Mouse (Mus musculus) gastrocnemius, postnatal 10 days (tissue): ENCODE results near the gene Tas2r105. TPM values are rescaled to one million over a fixed set of nuclear protein-coding genes. Genes with fewer than 3 reads are reported as not detected.

ENCODE experiments used
- DNase-seq: peaks from one replicate; pipeline ENCODE4 v3.0.0; 2021; ENCODE audit warnings: mixed read lengths
- long read RNA-seq, 2 experiments: library from polyadenylated mRNA; stranded (forward); transcript quantifications; one replicate each; pipeline ENCODE4 v2.0.0; 2021
- total RNA-seq, 2 experiments: library from RNA; stranded (reverse); gene quantifications; 2 replicates each; pipeline ENCODE4 v1.2.3; 2021

Gene Tas2r105
- total RNA-seq: not detected
- long read RNA-seq, experiment 1: 0 reads
- long read RNA-seq, experiment 2: 0 reads

- no peak for DNase-seq
These were observed at the start of gene Tas2r105 for GRCm38 (mm10) chr6:131687395-131687794. Gene Tas2r105, minus strand, starts transcription at chr6:131687495.

- DNase-seq: no peak
These were observed 25.5 kb upstream of the Tas2r105 start for GRCm38 (mm10) chr6:131712803-131713202.

- DNase-seq: no peak
These were observed 2.7 kb upstream of the Tas2r105 start, which contains the start of gene Tas2r114 for GRCm38 (mm10) chr6:131689963-131690362. Gene Tas2r114, minus strand, starts transcription at chr6:131690063.

- no peak for DNase-seq
These were observed 1.7 kb downstream of the Tas2r105 start, which contains the start of gene Tas2r104 for GRCm38 (mm10) chr6:131685644-131686043. Gene Tas2r104, minus strand, starts transcription at chr6:131685744.

- DNase-seq: no peak
These were observed 8.5 kb downstream of the Tas2r105 start, which contains the start of gene Tas2r106 for GRCm38 (mm10) chr6:131678786-131679185. Gene Tas2r106, minus strand, starts transcription at chr6:131678886.

- DNase-seq: no peak
These were observed 27.2 kb downstream of the Tas2r105 start, which contains the start of gene Tas2r107 for GRCm38 (mm10) chr6:131660049-131660448. Gene Tas2r107, minus strand, starts transcription at chr6:131660149.

Other genes with a start within 250 kb of the Tas2r105 start
- gene 5430401F13Rik, start 201.1 kb downstream of the Tas2r105 start, total RNA-seq: not detected
- gene Gm6619, start 201.1 kb downstream of the Tas2r105 start, total RNA-seq: not detected
- not detected for gene Tas2r130, start 56.6 kb downstream of the Tas2r105 start, total RNA-seq
- not detected for gene Tas2r107, start 27.3 kb downstream of the Tas2r105 start, total RNA-seq
- not detected for gene Tas2r106, start 8.6 kb downstream of the Tas2r105 start, total RNA-seq
- gene Tas2r104, start 1.8 kb downstream of the Tas2r105 start, total RNA-seq: not detected
- not detected for gene Tas2r114, start 2.6 kb upstream of the Tas2r105 start, total RNA-seq